Mouse (Mus musculus) left cerebral cortex, postnatal 10 days (tissue): ENCODE measurements around the gene Sorl1. TPM values are rescaled to one million over a fixed set of nuclear protein-coding genes. Genes with fewer than 3 reads are reported as not detected.

ENCODE experiments used
- DNase-seq, 2 experiments: peaks; one replicate each; pipeline ENCODE4 v3.0.0; 2021 to 2022; ENCODE audit warnings: low spot score in 2 of 2, mixed read lengths in 1 of 2; ENCODE audit errors: extremely low spot score in 1 of 2
- intact Hi-C: fragments of 180-260 bp; cut with DNase I; formaldehyde crosslinking; loops from one replicate; pipeline ENCODE4 v1.15.1; 2025
- total RNA-seq, 2 experiments: library from RNA; stranded (reverse); gene quantifications; 2 replicates each; pipeline ENCODE4 v1.2.3; 2021

Gene Sorl1
- total RNA-seq, 2 experiments from 2014 or later = 80.9 to 93.2 TPM

GRCm38 (mm10) chr9:42035213-42035765, 88.8 kb downstream of the Sorl1 start:
- intact Hi-C loops = no loop called here
- DNase-seq = no peak

- intact Hi-C loops = no loop called here
- DNase-seq = no peak
Measured at GRCm38 (mm10) chr9:42034116-42034520, 90.0 kb downstream of the Sorl1 start.

DNA sequence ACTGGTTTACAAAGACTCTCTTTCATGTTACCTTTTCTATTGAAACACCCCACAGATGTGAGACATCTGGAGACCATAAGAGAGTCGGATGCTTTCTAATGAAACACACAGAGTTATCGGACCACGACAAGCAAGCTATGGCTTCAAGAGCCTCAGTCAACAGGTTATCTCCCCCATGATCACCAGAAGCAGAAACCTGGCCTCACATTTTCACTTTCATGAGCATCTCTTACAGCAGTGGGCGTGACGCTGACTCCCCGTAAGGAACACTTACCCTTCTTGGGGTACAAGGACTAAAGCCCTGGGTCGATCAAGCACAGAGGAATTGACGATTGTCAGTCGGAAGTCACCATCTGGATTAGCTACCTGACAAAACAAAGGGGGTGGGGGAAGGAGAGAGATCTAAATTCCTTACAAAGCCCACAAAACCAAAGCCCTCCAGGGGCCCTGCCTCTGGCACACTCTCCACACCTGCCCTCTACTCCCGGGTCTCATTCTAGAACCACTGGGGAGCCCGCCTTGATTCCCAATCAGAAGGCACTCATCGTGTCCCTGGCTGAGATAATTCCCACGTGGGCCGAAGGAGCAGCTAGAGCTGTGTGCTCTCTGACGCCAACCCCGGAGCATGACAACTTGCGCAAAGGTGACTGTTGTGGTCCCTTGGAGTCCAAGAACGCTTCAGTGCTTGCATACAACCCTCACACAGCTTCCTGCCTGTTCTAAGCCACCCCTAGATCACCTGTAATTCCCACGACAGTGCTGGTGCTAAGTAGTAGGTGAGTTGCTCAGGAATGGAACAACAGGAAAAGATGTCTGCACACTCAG, 90.6 kb downstream of the Sorl1 start:
- intact Hi-C loops = no loop called here
- no peak for DNase-seq

DNA sequence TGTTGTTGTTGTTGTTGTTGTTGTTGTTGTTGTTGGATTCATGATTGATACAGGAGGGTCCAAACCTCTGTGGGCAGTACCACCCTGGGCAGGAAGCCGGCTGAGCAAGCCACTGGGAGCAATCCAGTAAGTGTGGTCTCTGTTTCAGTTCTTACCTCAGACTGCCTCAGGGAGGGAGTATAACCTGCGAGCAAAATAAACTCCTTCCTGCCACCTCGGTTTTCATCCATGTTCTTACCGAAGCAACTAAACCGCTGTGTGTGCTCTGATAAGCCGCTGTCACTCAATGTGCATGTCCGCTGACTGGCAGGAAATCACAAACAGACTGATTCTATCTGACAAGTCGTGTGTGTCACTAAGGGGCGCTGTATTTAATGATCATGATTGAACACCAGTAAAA, 91.7 kb downstream of the Sorl1 start:
- DNase-seq = no peak
- intact Hi-C loops = no loop called here

GRCm38 (mm10) chr9:42028807-42029206, 95.3 kb downstream of the Sorl1 start:
- no peak for DNase-seq
- intact Hi-C loops = no loop called here

- no peak for DNase-seq
- intact Hi-C loops = no loop called here
Measured at GRCm38 (mm10) chr9:42024257-42024656, 99.8 kb downstream of the Sorl1 start.

GRCm38 (mm10) chr9:42023383-42023782, 100.7 kb downstream of the Sorl1 start:
- DNase-seq = no peak
- intact Hi-C loops = no loop called here

DNA sequence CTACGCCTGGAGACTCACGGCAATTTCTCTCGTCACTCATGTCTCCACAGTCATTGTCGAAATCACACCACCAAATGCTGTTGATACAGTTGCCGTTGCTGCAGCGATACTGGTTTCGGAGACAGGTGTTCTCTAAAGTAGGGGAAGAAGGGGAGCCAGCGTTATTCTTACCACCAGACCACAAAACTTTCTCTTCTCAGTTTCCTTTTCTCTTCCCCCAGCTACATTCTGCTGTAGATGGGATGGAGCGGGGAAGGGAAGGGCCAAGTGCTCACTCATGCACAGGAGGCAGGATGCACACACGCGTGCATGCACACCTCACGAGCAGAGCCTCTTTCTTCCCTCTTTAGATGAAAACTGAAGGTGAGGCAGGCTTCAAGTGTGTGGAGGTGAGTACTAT, 101.8 kb downstream of the Sorl1 start:
- no peak for DNase-seq

GRCm38 (mm10) chr9:42019308-42020031, 104.6 kb downstream of the Sorl1 start:
- intact Hi-C loops = no loop called here
- DNase-seq = no peak

More for the DNA sequence above, 101.8 kb downstream of the Sorl1 start:
- intact Hi-C loops = no loop called here

GRCm38 (mm10) chr9:42008501-42008900, 115.6 kb downstream of the Sorl1 start:
- no peak for DNase-seq
- intact Hi-C loops = no loop called here

DNA sequence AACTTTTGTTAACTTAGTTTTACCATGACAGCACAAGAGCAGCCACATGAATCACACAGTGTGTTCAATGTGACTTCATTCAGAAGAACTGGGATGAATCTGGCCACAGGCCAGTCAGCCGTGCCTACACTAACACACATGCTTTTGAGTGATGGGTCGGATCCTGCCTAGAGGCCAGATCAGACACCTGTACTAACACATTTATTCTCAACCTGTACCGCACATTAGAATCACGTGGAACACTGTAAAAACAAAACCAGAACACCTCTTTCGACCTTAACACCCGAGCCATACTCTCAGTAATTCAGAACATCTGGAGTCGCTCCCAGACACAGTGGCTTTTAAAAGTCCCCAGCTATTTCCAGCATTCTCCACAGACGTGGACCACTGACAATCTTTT, 119.0 kb downstream of the Sorl1 start:
- DNase-seq = no peak
- intact Hi-C loops = no loop called here

DNA sequence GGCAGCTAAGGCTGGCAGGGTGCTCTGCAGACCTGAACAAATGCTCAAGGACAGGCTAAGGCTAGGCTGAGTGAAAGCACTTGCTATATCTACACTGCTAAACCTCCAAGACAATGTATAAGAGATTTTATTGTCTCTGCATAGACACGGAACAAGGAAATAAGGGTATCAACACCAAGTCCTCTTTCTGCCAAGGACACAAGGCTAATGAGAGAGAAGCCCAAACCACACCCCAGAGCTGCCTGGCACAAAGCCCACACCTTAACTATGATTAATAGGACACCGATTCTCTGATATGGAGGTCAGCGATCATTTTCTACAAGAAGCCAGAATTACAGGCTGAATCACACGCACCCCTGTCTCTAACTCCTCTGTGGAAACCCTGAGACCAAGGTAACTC, 120.0 kb downstream of the Sorl1 start:
- no peak for DNase-seq
- intact Hi-C loops = loop anchor here (5.0 kb wide), 1 partner anchor 253 kb away; no protein-coding TSS in a partner anchor

DNA sequence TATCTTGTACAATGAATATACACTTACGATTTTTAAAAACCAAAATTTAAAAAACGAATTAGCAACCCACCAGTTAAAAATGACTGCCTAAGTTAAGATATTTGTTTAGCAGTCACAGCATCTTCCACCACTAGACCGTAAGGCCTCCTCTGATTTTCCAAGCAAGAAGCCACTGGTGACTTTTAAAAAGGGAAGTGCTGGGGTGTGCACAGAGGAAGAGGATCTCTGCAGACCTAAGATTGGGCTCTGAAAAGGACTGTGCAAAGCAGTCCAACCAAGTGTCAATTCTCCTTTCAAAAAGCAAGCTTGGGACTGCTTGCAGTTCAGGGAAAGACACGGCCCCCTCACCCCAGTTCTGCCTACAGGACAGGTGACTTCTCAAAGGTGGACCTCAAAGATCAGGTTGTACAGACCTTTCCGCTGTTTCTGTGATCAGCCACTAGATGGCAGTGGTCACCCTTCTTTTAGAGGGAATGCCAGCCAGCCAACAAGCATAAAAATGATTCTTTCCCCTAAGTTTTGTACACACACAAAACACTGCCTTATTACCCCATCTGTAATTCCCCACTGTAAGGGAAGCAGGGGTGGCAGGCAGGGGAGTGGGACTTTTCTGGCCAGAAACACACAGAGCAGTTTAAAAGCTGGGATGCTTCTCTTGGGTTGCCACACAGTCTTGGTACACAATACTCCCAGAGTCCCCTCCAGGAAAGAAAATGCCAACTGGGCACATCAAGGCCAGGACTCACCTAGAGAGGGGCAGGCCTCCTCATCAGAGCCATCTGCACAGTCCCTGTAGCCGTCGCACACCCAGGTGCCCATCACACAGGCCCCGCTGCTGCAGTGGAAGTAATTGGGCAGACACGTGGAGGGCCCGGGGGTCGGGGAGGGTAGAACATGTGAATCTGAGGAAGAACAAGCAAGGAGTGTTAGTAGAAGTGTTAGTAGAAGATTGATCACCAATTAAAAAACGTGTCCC, 124.3 kb downstream of the Sorl1 start:
- intact Hi-C loops = loop anchor here (5.0 kb wide), 1 partner anchor 258 kb away; no protein-coding TSS in a partner anchor
- no peak for DNase-seq

DNA sequence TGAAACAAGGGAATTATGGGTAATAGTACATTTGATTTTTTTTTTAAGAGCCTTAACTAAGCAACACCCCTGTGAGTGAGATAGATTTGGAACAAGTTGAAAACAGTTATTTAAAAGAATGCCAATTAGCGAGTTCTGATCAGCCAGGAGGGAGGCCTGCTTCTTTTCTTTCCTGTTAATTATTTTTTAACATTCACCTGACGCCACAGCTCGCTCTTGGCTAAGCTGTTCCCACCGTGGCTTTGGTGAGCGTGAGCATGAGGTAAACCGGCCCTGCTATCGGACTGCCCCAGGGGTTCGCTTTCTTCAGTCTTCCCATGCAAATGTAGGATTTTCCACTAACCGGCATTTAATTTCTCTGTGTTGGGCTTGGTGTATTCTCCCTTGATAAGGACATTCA, 128.8 kb downstream of the Sorl1 start:
- intact Hi-C loops = no loop called here
- no peak for DNase-seq

DNA sequence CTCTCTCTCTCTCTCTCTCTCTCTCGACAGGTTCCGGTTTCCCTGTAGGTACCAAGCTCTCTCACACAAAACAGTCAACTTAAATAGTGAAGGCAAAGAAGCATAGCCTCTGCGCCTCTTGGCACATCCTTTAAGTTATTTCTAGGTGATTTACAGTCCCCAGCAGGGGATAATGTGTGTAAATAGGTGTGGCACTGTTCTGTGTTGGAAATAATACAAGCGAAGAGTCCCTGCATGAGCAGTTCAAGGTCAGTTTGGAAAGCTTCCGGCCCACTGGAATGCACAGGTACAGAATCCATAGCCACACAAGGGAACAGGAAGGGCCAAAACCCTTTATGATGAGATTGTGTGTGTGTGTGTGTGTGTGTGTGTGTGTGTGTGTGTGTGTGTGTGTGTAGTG, 130.3 kb downstream of the Sorl1 start:
- intact Hi-C loops = no loop called here
- DNase-seq = no peak

DNA sequence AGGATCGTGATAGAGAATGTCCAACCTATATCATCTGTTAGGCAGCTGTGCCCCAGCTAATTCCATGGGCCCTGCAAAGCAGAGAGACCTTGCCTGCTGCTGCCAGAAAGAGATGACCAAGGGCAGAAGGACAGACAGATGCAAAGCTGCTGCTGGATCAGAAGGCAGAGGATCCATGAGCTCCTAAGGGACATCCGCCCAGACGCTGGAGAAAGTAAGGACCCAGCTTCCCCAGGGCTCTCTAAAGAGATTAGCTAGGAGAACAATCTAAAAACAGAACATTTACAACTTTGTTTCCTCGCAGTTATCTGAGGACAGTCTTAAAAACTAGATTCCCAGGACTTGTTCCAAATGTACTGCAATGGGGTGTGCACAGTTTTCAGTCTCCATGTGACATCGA, 131.3 kb downstream of the Sorl1 start:
- intact Hi-C loops = no loop called here
- no peak for DNase-seq

- DNase-seq = no peak
- intact Hi-C loops = no loop called here
Measured at GRCm38 (mm10) chr9:41985636-41986035, 138.5 kb downstream of the Sorl1 start.

GRCm38 (mm10) chr9:41985052-41985451, 139.0 kb downstream of the Sorl1 start:
- no peak for DNase-seq
- intact Hi-C loops = no loop called here

- DNase-seq = no peak
- intact Hi-C loops = no loop called here
Measured at GRCm38 (mm10) chr9:41984306-41984705, 139.8 kb downstream of the Sorl1 start.
